Comparison of ENCODE assay signal across 31 mouse cellular contexts in genomic region chr6:94180331-94181150, GRCm38 (mm10).
A peak's percentile ranks its signal among the peaks of the same experiment; 100 is the strongest.
DNase-seq lines count a peak whose midpoint lies in the region; ATAC-seq and TF ChIP-seq lines count a peak whose summit lies in the region.
"Had no signal": no experiment of that assay in that cellular context is flagged by ENCODE, and none has a peak within 500 bp of the region (broad histone marks: within the 10 kb centered on the region; RNA-seq: fewer than 3 reads in every experiment).

No protein-coding gene starts in this region.

- no peak overlapping the region for H3K4me3 ChIP-seq in heart, embryonic 10.5 days
- peak overlapping the region; percentile 21; the same call in 1 of the 2 replicates for H3K4me3 ChIP-seq in E14TG2a.4 (replicated peaks; ENCODE audit: low read length)
- H3K4me3 ChIP-seq in ES-Bruce4 (ENCODE audit: low read depth, low read length), result no peak overlapping the region
- H3K4me3 ChIP-seq in intestine, embryonic 16.5 days (ENCODE audit: low read length), result no peak overlapping the region
- H3K4me3 ChIP-seq: embryonic facial prominence, embryonic 10.5 days; embryonic facial prominence, embryonic 13.5 days; erythroblast, embryonic 14.5 days; forebrain, embryonic 12.5 days; heart, adult 2 months; heart, embryonic 12.5 days; heart, embryonic 15.5 days had no signal

- H3K4me1 ChIP-seq in heart, embryonic 10.5 days, result peaks cover 74% of the 10 kb centered on the region
- H3K4me1 ChIP-seq in E14TG2a.4 (replicated peaks; ENCODE audit: low read depth, low read length) (peaks cover 99% of the 10 kb centered on the region), ES-Bruce4 (ENCODE audit: control insufficient read depth, insufficient read depth, low read length) (peaks cover 4% of the 10 kb centered on the region)
- H3K4me1 ChIP-seq in intestine, embryonic 16.5 days (ENCODE audit: control insufficient read depth, insufficient read depth, low read length), result peaks cover 38% of the 10 kb centered on the region

- H3K36me3 ChIP-seq in heart, embryonic 10.5 days, result no peaks in the 10 kb centered on the region
- no peaks in the 10 kb centered on the region for H3K36me3 ChIP-seq in E14TG2a.4 (ENCODE audit: insufficient read depth, low read length)
- H3K36me3 ChIP-seq in ES-Bruce4 (ENCODE audit: control insufficient read depth, insufficient read depth, low read length, poor library complexity, severe bottlenecking), result no peaks in the 10 kb centered on the region
- H3K36me3 ChIP-seq in intestine, embryonic 16.5 days (ENCODE audit: control insufficient read depth, insufficient read depth, low read length), result no peaks in the 10 kb centered on the region
- H3K36me3 ChIP-seq: embryonic facial prominence, embryonic 10.5 days; embryonic facial prominence, embryonic 13.5 days; forebrain, embryonic 12.5 days; heart, embryonic 12.5 days; heart, embryonic 15.5 days had no signal

- TF ChIP-seq EP300 in ES-Bruce4 (IDR thresholded peaks at IDR 0.05; ENCODE audit: insufficient read depth, low read depth, low read length), result 0 out of 2 replicates have a peak, but pooled peaks have one; percentile 31

- 0 out of 2 replicates have a peak overlapping the region, but pooled peaks have one; percentile 25 for H3K27ac ChIP-seq in heart, embryonic 10.5 days
- peak overlapping the region; percentile 85 for H3K27ac ChIP-seq in ES-Bruce4 (ENCODE audit: insufficient read depth, low read length)
- no peak overlapping the region for H3K27ac ChIP-seq in intestine, embryonic 16.5 days (ENCODE audit: low read length)
- H3K27ac ChIP-seq: embryonic facial prominence, embryonic 10.5 days; embryonic facial prominence, embryonic 13.5 days; forebrain, embryonic 12.5 days; heart, adult 2 months; heart, embryonic 15.5 days; hindbrain, embryonic 14.5 days; hindbrain, postnatal 0 days had no signal

- 91% methylated on average over 14 of the region's 14 CpGs for whole genome bisulfite sequencing in heart, embryonic 10.5 days
- whole genome bisulfite sequencing in intestine, embryonic 16.5 days, result 84% methylated on average over 14 of the region's 14 CpGs

- H3K27me3 ChIP-seq in heart, embryonic 10.5 days (ENCODE audit: insufficient read depth, poor library complexity, severe bottlenecking), result no peaks in the 10 kb centered on the region
- no peaks in the 10 kb centered on the region for H3K27me3 ChIP-seq in E14TG2a.4 (ENCODE audit: insufficient read depth, low read length)
- no peaks in the 10 kb centered on the region for H3K27me3 ChIP-seq in ES-Bruce4 (ENCODE audit: control insufficient read depth, insufficient read depth, low read length, poor library complexity, severe bottlenecking)
- H3K27me3 ChIP-seq in intestine, embryonic 16.5 days (replicated peaks; ENCODE audit: control insufficient read depth, insufficient read depth, low read length), result no peaks in the 10 kb centered on the region
- H3K27me3 ChIP-seq: embryonic facial prominence, embryonic 13.5 days; forebrain, embryonic 12.5 days; heart, embryonic 12.5 days; heart, embryonic 15.5 days had no signal

- no peak for DNase-seq in heart, embryonic 10.5 days (ENCODE audit: low spot score)
- DNase-seq in heart, adult 9 months (ENCODE audit: low spot score in 2 of 2), result no peak
- peak; percentile 88 for DNase-seq in R1 (ENCODE audit: low read depth, low spot score)
- DNase-seq in right cerebral cortex, postnatal 36 days (ENCODE audit: low spot score in 2 of 2), result no peak
- DNase-seq: adrenal gland, adult 8-10 months; adrenal gland, postnatal 25 days; cerebellum, adult 11-12 months; cerebellum, adult 8-10 months; cerebellum, postnatal 10 days; cerebellum, postnatal 36 days; embryo, embryonic 11 days; gastrocnemius, postnatal 14 days; heart, adult 2 months; heart, postnatal 10 days; heart, postnatal 4 days; kidney, adult 2 months had no signal

- ATAC-seq in intestine, embryonic 16.5 days, result no peak
- ATAC-seq: CD4-positive, CD25-positive, alpha-beta regulatory T cell, adult 4 months; forebrain, embryonic 16.5 days; hindbrain, postnatal 0 days; inflammation-experienced regulatory T-cells, adult 6 months; intestine, postnatal 0 days had no signal

- TF ChIP-seq CTCF in E14TG2a.4 (conservative IDR thresholded peaks at IDR 0.05; ENCODE audit: low read length) (no peak), ES-Bruce4 (IDR thresholded peaks at IDR 0.05; ENCODE audit: low read depth, low read length) (no peak)

- TF ChIP-seq POLR2A in ES-Bruce4 (IDR thresholded peaks at IDR 0.05; ENCODE audit: insufficient read depth, low read length), result no peak

- H3K9ac ChIP-seq in ES-Bruce4 (ENCODE audit: low read depth, poor library complexity, severe bottlenecking), result no peak overlapping the region
- H3K9ac ChIP-seq in intestine, embryonic 16.5 days (ENCODE audit: low read depth, low read length), result no peak overlapping the region
- H3K9ac ChIP-seq: embryonic facial prominence, embryonic 13.5 days; forebrain, embryonic 12.5 days; heart, embryonic 12.5 days; heart, embryonic 15.5 days; hindbrain, embryonic 14.5 days had no signal

- H3K4me2 ChIP-seq in intestine, embryonic 16.5 days (ENCODE audit: low read depth, low read length), result no peak overlapping the region
- H3K4me2 ChIP-seq: embryonic facial prominence, embryonic 13.5 days; forebrain, embryonic 12.5 days; heart, embryonic 12.5 days; heart, embryonic 15.5 days; hindbrain, embryonic 14.5 days had no signal

- H3K9me3 ChIP-seq in heart, embryonic 10.5 days, result no peaks in the 10 kb centered on the region
- H3K9me3 ChIP-seq in E14TG2a.4 (ENCODE audit: low read length) (no peaks in the 10 kb centered on the region), ES-Bruce4 (replicated peaks; ENCODE audit: control insufficient read depth, insufficient read depth, low read length, poor library complexity, severe bottlenecking) (no peaks in the 10 kb centered on the region)
- H3K9me3 ChIP-seq in intestine, embryonic 16.5 days (ENCODE audit: control insufficient read depth, low read length), result no peaks in the 10 kb centered on the region
- H3K9me3 ChIP-seq: embryonic facial prominence, embryonic 10.5 days; embryonic facial prominence, embryonic 13.5 days; forebrain, embryonic 12.5 days; heart, embryonic 12.5 days; heart, embryonic 15.5 days had no signal
